ENCODE assay signal across 8 mouse cellular contexts in the genomic region with DNA sequence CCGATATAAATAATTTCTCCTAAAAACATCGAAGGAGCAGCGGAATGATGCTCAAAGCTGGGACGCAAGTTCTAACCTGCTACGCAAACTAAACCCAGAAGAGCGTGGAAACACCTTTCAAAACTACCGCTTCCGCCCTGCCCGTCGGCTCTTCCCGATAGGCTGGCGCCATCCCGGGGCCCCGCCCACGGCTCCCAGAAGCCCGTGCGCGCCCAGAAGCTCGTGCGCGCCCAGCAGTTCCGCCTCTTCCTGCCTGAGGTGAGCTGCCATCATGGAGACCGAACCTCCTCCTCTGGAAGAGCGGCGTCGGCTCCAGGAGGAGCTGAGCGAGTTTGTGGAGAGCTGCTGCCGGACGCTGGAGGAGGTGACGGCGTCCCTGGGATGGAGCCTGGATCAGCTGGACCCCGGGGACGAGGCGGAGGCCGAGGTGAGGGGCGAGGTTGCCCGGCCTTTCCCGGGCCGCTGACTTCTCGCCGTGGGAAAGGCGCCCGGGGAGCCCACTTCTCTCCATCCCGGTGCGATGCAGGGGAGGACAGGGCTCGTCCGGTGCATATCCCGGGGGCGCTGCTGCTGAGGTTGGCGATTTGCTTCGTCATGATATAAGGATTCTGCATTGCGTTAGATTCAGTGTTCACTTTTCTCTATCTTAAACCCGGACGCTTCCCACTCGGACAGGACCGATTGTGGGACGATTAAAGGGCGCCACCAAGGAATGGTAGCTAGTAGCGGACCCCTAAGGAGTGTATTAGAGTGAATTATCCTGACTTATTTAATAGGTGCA. TPM values are rescaled to one million over a fixed set of nuclear protein-coding genes. Genes with fewer than 3 reads are reported as not detected.
DNase-seq lines count a peak whose midpoint lies in the region; ATAC-seq lines count a peak whose summit lies in the region.

A gene (plus strand): TSS at position 237 of the 781 bp plus-strand sequence.

- peaks cover 50% of the 10 kb centered on the region for H3K79me2 ChIP-seq in macrophage (ENCODE audit: inconsistent target)

- peak within 1 kb of the TSS; percentile 94 for H3K27ac ChIP-seq in hindbrain, embryonic 16.5 days (ENCODE audit: low read depth, low read length)
- no peak within 1 kb of the TSS; the same call in 1 of the 2 replicates for H3K27ac ChIP-seq in macrophage

- WGBS in hindbrain, embryonic 16.5 days = under 1% methylated on average over 56 of the region's 59 CpGs
- WGBS in macrophage (ENCODE audit: missing documents) = 1% methylated on average over 53 of the region's 59 CpGs

- no peaks in the 10 kb centered on the region for H3K9me3 ChIP-seq in hindbrain, embryonic 16.5 days (ENCODE audit: control insufficient read depth, low read length)

- ATAC-seq in hindbrain, embryonic 16.5 days = peak; percentile 100

- H3K4me2 ChIP-seq in hindbrain, embryonic 16.5 days (ENCODE audit: low read length) = peak within 1 kb of the TSS; percentile 71

- peaks cover 8% of the 10 kb centered on the region for H3K4me1 ChIP-seq in hindbrain, embryonic 16.5 days (ENCODE audit: control insufficient read depth, insufficient read depth, low read depth, low read length)

- peak; percentile 82 for DNase-seq in WW6 (ENCODE audit: low read depth, low spot score)
- peak; percentile 66 to 84 for DNase-seq in cerebellum, postnatal 4 days (ENCODE audit: low spot score in 2 of 2)
- DNase-seq in gastrocnemius, adult 18-20 months (ENCODE audit: low spot score) = peak; percentile 84
- DNase-seq in left cerebral cortex, adult 18-20 months (ENCODE audit: low spot score in 2 of 2) = peak; percentile 85 to 92
- peak; percentile 93 for DNase-seq in right cerebral cortex, adult 18-20 months
- DNase-seq in urinary bladder, postnatal 10 days (ENCODE audit: low spot score) = peak; percentile 41

- H3K36me3 ChIP-seq in hindbrain, embryonic 16.5 days (ENCODE audit: control insufficient read depth, insufficient read depth, low read length) = no peaks in the 10 kb centered on the region
- no peaks in the 10 kb centered on the region for H3K36me3 ChIP-seq in macrophage (ENCODE audit: inconsistent target)

- H3K9ac ChIP-seq in hindbrain, embryonic 16.5 days (ENCODE audit: low read depth, low read length) = peak within 1 kb of the TSS; percentile 94

- no peaks in the 10 kb centered on the region for H3K27me3 ChIP-seq in hindbrain, embryonic 16.5 days (replicated peaks; ENCODE audit: control insufficient read depth, insufficient read depth, low read length)

- H3K4me3 ChIP-seq in hindbrain, embryonic 16.5 days (ENCODE audit: low read length) = peak within 1 kb of the TSS; percentile 94
- H3K4me3 ChIP-seq in macrophage (ENCODE audit: inconsistent target) = peak within 1 kb of the TSS; percentile 89

RNA-seq across cellular contexts. Expression of the gene that starts here (rescaled TPM):
- total RNA-seq in gastrocnemius, adult 18-20 months (2021) = 10 to 100 TPM in 1 of 2 experiments, 1 to 10 TPM in 1; 9.8 to 10.5 TPM
- polyA plus RNA-seq in hindbrain, embryonic 16.5 days (2015; fragmentation: Nextera tagmentation; extraction: Ambion mirVana) = 23.1 and 25.2 TPM in 2 replicates
- 10 to 100 TPM; 20.3 to 23.4 TPM for total RNA-seq in left cerebral cortex, adult 18-20 months (2021)
- total RNA-seq in macrophage (2018; cell fraction: chromatin; rRNA removed) = 100 to 1,000 TPM in 10 of 26 experiments, 10 to 100 TPM in 16; 64.3 to 140 (median 94.6) TPM
- 10 to 100 TPM in 3 of 26 experiments, 1 to 10 TPM in 23; 4.4 to 12.0 (median 7.3) TPM for total RNA-seq in macrophage (2018; cell fraction: cytosol; rRNA removed)
- 10 to 100 TPM; 33.9 to 98.5 (median 52.1) TPM for total RNA-seq in macrophage (2018; cell fraction: nucleus; rRNA removed)
- polyA plus RNA-seq in macrophage (2018) = 12.9 to 14.7 TPM (median 13.9 TPM) in 3 replicates

Comparison
In these comparisons a context has a peak if more than half of its experiments do, and no peak if none do; other contexts are left out.
1. DNase-seq: peak in every context shown above with its lines; median percentile 93 in right cerebral cortex, adult 18-20 months; 88 in left cerebral cortex, adult 18-20 months; 84 in gastrocnemius, adult 18-20 months; 82 in WW6; 75 in cerebellum, postnatal 4 days; 41 in urinary bladder, postnatal 10 days.